Mouse (Mus musculus): ENCODE results near the gene Nptxr. TPM values are rescaled to one million over a fixed set of nuclear protein-coding genes. Genes with fewer than 3 reads are reported as not detected.
"Not testable (repeated sequence)": the region's sequence is repeated elsewhere in the genome, so short reads cannot be mapped to it uniquely, and the experiment has no call there.

The Nptxr gene
- total RNA-seq, 2 experiments from 2014 or later = 0.72 to 1.0 TPM

DNA sequence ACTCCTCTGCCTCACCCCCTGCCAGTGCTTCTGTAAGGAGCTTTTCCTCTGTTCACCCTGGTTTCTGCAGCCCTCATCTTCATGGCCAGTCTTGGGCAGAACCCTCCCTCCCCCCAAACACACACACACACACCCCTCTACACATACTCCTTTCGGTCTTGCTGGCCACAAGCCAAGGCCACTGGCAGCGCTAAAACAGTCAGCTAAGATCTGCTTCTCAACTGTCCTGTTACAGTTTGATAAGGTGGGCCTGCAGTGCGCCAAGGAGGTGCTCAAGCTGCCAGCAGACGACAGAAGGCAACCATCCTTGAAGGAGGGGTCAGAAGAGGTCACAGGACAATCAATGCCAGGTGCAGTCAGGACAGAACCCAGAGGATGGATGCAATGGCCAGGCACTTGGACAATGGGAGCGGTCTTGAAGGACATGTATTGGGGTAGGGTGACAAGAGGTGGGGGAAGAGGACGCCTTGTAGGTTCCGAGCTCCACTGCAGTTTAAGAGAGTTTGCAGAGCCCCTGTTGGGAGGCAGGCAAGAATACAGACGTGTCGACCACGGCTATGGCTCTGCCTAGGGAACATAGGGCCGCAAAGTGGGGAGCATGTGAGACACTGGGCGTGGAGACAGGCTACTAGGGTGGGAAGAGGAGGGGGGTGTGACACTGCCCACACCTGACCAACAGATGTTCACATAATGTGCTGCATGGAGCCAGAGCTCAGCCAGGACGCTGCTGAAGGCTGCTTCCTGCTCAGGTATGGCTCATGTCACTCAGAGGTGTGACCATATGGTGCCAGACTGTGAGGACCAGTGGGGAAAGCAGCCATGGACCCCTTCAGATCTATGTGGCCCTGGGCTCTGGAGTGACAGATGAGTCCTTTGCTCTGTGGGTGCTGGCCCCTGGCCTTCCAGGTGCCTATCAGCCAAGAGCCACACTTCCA lies 18.0 kb upstream of the Nptxr start:
- no peak for DNase-seq

GRCm38 (mm10) chr15:79818325-79818724 lies 13.8 kb upstream of the Nptxr start:
- DNase-seq = no peak

GRCm38 (mm10) chr15:79813666-79814258 lies 9.2 kb upstream of the Nptxr start:
- DNase-seq = no peak

DNA sequence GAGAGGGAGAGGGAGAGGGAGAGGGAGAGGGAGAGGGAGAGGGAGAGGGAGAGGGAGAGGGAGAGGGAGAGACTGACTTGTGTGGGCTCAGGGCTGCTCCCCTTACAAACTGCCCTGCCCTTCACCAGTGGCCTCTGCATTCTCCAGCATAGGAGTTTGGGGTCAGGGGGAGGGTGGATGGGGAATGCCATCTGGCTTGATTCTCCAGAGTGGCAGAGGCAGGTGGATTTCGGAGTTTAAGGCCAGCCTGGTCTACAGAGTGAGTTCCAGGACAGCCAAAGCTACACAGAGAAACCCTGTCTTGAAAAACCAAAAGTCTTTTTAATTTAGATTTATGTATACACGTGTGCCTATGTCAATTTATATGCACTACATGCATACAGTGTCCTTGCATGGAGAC lies 8.3 kb upstream of the Nptxr start:
- not testable (repeated sequence) for DNase-seq

- no peak for DNase-seq
Measured at GRCm38 (mm10) chr15:79810997-79811396, 6.4 kb upstream of the Nptxr start.

DNA sequence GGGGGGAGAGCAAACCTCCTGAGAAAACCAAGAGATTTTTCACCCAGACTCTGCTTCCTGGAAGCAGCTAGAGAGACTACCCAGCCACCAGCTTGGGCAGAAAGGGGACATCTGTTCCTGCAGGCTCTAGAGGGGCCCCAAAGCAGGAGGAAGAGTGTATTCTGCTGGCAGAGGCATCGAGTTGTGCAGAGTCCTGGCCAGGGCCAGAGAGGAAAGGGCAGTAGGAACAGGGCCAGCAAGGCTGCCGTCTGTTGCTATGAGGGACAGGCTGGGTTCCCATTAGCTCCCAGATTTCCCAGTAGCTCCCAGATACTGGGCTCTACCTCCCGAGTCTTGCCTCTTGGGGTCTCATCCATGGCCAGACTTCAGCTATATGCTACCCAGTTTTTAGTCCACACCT lies 5.5 kb upstream of the Nptxr start:
- DNase-seq = no peak

- DNase-seq = no peak
Measured at GRCm38 (mm10) chr15:79808658-79809057, 4.1 kb upstream of the Nptxr start.

DNA sequence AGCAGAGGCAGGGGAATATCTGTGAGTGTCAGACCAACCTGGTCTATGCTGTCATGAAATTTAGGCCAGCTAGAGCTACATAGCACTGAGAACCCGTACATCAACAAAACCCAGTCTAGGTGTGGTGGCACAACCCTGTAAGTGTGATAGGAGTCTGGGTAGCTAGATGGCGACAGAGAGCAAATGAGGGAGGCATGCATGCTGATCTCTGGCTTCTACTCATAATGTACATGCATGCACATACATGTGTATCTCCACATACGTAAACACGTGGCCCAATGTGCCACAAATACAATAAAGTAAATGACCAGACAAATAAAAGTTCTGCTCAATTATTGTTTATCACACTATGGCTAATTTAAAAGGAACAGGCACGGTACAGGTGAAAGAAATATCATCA lies 3.5 kb upstream of the Nptxr start:
- no peak for DNase-seq

GRCm38 (mm10) chr15:79807050-79807449 lies 2.5 kb upstream of the Nptxr start:
- no peak for DNase-seq

DNA sequence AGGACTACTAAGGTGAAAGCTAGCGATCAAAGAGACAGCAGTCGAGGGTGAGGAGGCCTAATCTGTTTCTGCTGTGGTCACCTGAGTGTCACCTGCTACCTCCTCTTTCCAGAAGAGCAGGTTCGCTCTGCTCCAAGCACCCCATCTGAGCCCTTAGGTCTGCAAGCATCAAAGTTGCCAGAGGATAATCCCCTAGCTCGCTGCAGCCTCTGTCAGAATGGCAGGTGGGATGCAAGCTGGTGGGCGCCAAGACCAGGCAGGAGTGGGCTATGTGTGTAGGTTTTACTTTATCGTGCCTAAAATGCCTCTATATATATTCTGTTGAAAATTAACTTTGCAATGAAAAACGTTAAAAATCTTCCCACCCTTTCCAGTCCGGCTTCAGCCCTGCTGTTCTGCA lies 680 bp upstream of the Nptxr start:
- no peak for DNase-seq

- DNase-seq = no peak
Measured at GRCm38 (mm10) chr15:79803533-79804351, 824 bp downstream of the Nptxr start.

GRCm38 (mm10) chr15:79802304-79802703 lies 2.3 kb downstream of the Nptxr start:
- DNase-seq = no peak

DNA sequence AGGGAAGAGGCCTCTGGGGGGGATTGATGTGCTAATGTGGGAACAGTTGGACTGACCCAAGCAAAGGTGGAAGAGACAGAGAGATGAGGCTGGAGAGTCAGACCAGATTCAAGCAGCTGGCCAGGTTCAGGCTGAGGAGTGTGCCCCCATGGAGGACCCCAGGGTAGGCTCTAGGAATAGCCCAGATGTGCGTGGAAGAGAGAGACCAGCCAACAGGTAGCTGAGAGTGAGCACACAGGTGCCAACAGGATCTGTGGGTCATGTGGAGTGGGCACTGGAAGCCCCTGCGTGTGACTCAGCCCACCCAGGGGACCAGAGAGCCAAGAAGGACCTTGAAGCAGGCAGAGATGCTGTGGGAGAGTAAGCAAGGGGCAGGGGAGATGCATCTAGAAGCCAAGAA lies 2.9 kb downstream of the Nptxr start:
- no peak for DNase-seq

DNA sequence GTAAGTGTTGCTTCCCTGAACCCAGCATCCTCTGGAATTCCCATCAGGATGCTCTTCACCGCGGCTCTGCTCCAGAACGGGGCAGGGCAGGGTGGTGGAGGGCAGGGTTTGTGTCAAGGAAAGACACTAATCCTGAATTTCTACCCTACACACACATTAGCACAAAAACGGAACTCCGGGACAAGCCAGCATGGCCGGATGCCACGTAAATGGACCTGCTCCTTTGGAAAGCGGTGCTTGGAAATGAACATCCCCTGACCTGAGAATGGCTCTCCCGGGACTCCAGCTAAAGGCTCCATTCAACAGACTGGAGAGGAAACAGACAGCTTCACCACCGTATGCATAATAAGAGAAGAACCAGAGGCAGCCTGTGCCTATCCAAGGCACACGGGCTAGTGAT lies 3.9 kb downstream of the Nptxr start:
- DNase-seq = no peak

- DNase-seq = no peak
Measured at GRCm38 (mm10) chr15:79798591-79798990, 6.0 kb downstream of the Nptxr start.

DNA sequence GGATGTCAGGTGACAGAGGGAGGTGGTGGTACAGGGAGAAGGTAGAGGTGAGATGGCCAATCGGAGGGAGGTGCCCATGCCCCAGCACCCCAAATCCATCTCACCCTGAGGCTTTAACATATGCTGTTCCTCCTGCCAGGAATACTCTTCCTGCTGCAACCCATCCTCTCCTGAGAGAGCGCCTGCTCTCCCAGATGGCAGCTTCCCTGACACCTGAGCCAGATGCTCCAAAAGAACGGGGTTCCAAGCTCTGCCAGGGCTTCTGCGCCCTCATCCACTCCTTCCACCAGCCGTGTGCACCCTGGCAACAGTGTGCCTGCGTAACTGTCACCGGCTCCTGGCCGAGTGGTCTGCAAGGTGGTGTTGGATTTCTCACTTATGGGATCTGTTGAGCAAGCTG lies 6.9 kb downstream of the Nptxr start:
- DNase-seq = no peak

DNA sequence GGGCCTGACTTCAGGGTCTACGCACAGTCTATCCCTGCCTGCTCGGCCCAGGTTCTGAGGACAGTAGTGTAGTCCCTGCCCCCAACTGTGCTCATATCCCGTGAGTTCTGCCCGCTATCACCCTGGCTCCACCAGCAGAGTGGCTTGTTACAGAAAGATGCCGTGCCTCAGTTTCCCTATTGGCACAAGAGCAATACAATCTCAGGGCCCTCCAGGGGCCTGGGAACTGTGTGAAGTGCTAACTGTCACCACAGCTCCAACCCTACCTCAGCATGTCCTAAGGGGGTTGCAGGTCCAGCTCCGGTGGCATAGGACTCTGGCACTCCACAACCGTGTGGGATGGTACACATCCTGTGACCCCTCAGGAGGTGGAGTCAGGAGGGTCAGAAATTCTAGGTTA lies 7.5 kb downstream of the Nptxr start:
- no peak for DNase-seq

DNA sequence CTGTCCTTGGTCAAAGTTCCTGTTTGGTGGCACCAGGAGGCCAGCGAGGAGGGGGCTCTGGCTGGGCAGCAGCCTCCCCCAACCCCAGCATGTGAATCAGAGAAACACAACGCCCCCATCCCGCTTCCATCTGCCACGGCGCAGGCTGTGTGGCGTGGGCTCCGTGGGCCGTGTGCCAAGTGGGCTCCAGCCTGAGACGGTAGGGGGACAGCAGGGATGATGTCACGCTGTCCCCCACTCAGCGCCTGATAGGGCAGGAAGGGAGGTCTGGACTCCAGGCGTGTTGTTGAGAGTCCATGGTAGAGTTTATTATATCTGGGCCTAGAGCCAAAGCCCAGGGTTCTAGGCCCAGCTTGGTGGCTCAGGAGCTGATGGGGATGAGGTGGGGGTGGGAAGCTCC lies 8.3 kb downstream of the Nptxr start:
- DNase-seq = no peak

- DNase-seq = no peak
Measured at GRCm38 (mm10) chr15:79794173-79794572, 10.4 kb downstream of the Nptxr start.

DNA sequence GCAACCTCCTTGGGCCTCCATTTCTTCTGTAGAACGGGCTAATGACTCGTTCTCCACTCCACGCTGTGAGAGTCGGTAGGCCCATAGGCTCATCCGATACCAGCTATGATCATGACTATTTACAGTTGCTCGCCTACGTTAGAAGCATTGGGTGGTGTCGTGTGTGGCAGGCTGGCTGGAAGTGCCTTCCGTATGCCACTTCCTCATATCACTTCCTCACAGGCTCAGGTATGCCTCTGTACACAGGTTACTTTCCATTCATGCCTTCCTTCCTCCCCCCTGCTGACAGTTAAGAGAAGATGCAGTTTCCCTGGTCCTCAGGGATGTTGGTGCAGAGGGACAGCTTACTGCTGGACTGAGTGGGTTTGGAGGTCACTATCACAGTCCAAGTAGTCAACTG lies 11.5 kb downstream of the Nptxr start:
- no peak for DNase-seq

- DNase-seq = no peak
Measured at GRCm38 (mm10) chr15:79792455-79792854, 12.1 kb downstream of the Nptxr start.

DNA sequence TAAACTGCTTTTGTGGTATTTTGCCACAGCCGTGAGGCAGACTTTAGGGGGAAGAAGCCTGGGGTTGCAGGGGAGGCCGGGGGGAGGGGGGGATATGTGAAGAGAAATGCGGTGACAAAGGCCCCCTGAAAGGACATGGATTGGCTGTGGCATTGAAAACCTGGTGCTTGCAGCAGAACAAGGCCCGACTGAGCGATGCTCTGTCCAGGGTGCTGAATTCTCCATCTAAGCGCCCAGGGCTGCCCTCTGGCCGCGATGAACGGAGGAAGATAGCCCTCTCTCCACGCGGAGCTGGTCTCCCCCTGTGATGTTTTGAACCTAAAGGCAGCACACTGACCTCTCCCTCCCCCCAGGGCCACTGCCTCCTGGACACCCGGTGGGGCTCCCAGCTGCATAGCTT lies 13.1 kb downstream of the Nptxr start:
- DNase-seq = no peak

DNA sequence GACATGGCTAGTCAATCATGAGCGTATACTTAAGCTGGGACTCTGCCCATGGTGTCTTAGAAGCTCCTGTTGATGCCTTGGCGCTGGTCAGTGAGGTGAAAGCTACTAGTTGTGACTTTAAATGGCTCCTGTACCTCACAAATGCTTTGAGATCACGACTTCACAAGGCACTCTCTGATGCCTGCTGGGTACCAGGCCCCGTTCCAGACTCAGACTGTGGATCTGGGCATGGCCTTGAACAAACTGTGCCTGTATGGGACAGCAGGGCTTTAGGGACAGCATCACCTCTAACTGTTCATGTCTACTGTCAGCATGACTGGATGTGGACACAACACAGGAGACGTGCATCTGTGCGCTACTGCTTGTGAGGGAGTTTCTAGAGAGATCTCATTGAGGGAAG lies 13.7 kb downstream of the Nptxr start:
- no peak for DNase-seq

Measured in gastrocnemius, postnatal 25 days (tissue).